Mouse (Mus musculus) cortical plate, adult 2 months (tissue): ENCODE results near the gene Gng13. TPM values are rescaled to one million over a fixed set of nuclear protein-coding genes. Genes with fewer than 3 reads are reported as not detected.

ENCODE experiments used
- H3K27ac ChIP-seq: fragments of 200-500 bp; 2 replicates; pipeline ENCODE4 v1.5.1; 2012; ENCODE audit warnings: low read length, control low read depth, inconsistent platforms; ENCODE audit not compliant: insufficient read depth
- H3K4me1 ChIP-seq: fragments of 200-500 bp; 2 replicates; pipeline ENCODE4 v1.6.1; 2011; ENCODE audit warnings: low read length; ENCODE audit not compliant: control insufficient read depth, insufficient read depth
- H3K4me3 ChIP-seq: fragments of 200-500 bp; 2 replicates; pipeline ENCODE4 v1.5.1; 2011; ENCODE audit warnings: mild to moderate bottlenecking, low read length, control low read depth; ENCODE audit not compliant: insufficient read depth
- CTCF ChIP-seq: fragments of 200-500 bp; IDR thresholded peaks from 2 replicates; pipeline ENCODE4 v1.5.1; 2011; ENCODE audit warnings: mild to moderate bottlenecking, control low read depth, low read length; ENCODE audit not compliant: insufficient read depth; ENCODE audit errors: extremely low read depth
- POLR2A ChIP-seq: fragments of 200-500 bp; IDR thresholded peaks from 2 replicates; pipeline ENCODE4 v1.6.1; 2011; ENCODE audit warnings: mild to moderate bottlenecking, low read length, control low read depth; ENCODE audit not compliant: insufficient read depth; ENCODE audit errors: extremely low read depth
- polyA plus RNA-seq: library from polyadenylated mRNA; depleted of rRNA; stranded (reverse); fragments of >200 nt; gene quantifications from 2 replicates; pipeline ENCODE4 v1.2.3, GENCODE M21; 2012

Gng13 gene
- polyA plus RNA-seq, 1 experiment: 438 TPM

GRCm38 (mm10) chr17:25698446-25698845, 18.5 kb upstream of the Gng13 start:
- H3K27ac ChIP-seq: no peak overlapping the region
- H3K4me3 ChIP-seq: no peak overlapping the region
- no peaks in the 10 kb centered on the region for H3K4me1 ChIP-seq
- TF ChIP-seq POLR2A (no peak), CTCF (peak; percentile 91)

- Histone ChIP-seq H3K4me1 (no peaks in the 10 kb centered on the region), H3K27ac (no peak overlapping the region), H3K4me3 (no peak overlapping the region)
- no peak for TF ChIP-seq POLR2A
- 0 out of 2 replicates have a peak, but pooled peaks have one; percentile 24 for TF ChIP-seq CTCF
These were observed 16.0 kb upstream of the Gng13 start for GRCm38 (mm10) chr17:25700863-25701496.

DNA sequence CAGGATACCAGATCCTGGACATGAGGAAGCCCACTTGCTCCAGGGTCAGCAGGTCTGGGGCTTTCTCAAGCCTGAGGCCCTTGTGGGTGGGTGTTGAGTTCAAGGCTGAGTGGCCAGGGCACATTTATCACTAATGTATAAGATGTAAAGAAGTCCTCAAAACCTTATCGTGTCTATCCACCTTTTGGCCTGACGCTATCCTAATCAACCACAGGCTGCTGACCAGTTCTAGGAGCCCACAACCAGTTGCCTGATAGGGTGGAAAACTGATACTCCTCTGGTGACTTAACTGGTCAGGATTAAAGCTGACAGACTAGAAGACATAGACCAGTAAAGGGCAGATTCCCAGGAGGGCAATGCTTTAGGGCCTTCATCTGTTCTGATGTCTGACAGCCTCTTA, 7.0 kb upstream of the Gng13 start:
- H3K4me1 ChIP-seq: no peaks in the 10 kb centered on the region
- no peak for TF ChIP-seq POLR2A
- TF ChIP-seq CTCF: no peak

GRCm38 (mm10) chr17:25711136-25711535, 5.8 kb upstream of the Gng13 start:
- no peak overlapping the region for H3K4me3 ChIP-seq
- TF ChIP-seq CTCF: no peak
- no peak for TF ChIP-seq POLR2A
- no peaks in the 10 kb centered on the region for H3K4me1 ChIP-seq
- H3K27ac ChIP-seq: no peak overlapping the region

More for the DNA sequence above, 7.0 kb upstream of the Gng13 start:
- H3K27ac ChIP-seq: no peak overlapping the region
- H3K4me3 ChIP-seq: no peak overlapping the region

DNA sequence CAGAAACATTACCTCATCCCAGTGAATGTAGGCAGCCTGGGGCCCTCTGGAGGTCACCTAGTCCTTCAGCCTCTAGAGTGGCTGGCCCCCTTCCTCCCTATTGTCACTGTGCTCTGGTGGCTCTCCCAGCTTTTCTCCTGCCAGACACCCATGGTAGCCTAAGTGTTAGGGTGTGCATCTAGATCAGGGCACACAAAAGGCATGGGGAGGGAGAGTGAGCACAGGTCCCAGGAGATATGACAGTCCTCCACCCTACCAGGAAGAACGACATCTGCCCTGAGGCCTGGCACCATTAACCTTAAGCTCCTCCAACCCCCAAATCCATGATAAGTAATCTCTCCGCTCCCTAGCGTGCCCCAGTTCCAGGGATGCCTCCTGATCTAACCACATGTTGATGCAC, 1.3 kb upstream of the Gng13 start:
- TF ChIP-seq POLR2A: no peak
- Histone ChIP-seq H3K27ac (no peak overlapping the region), H3K4me1 (no peaks in the 10 kb centered on the region), H3K4me3 (no peak overlapping the region)

- TF ChIP-seq POLR2A (no peak), CTCF (no peak)
These were observed 841 bp upstream of the Gng13 start for GRCm38 (mm10) chr17:25716130-25716529.

GRCm38 (mm10) chr17:25717691-25718090, 720 bp downstream of the Gng13 start:
- H3K27ac ChIP-seq: 0 out of 2 replicates have a peak overlapping the region, but pooled peaks have one; percentile 47
- TF ChIP-seq CTCF: no peak
- TF ChIP-seq POLR2A: no peak
- H3K4me3 ChIP-seq: peak overlapping the region; percentile 66
- H3K4me1 ChIP-seq: no peaks in the 10 kb centered on the region

More at GRCm38 (mm10) chr17:25716130-25716529, 841 bp upstream of the Gng13 start:
- Histone ChIP-seq H3K27ac (no peak overlapping the region), H3K4me1 (no peaks in the 10 kb centered on the region), H3K4me3 (no peak overlapping the region)

- TF ChIP-seq POLR2A: no peak
- no peak for TF ChIP-seq CTCF
- Histone ChIP-seq H3K4me3 (no peak overlapping the region), H3K4me1 (no peaks in the 10 kb centered on the region), H3K27ac (no peak overlapping the region)
These were observed 4.5 kb downstream of the Gng13 start for GRCm38 (mm10) chr17:25721476-25721875.

DNA sequence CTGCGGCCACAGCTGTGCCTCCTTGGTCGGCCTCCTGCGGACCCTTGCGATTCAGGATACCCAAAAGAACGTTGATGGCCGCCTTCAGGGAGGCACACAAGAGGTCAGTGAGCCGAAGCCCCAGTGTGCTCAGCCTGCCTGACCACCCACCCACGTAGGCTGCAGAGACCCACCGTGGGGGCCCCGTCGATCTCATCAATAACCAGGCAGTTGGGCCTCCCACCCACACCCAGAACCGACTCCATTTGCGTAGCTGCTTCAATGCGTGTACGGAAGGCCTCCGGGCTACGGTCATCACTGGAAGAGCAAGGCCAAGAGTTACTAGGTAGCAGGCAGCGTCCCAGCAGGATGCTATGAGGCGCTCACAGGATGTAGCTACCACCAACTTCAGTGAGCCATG, 6.5 kb downstream of the Gng13 start:
- H3K4me1 ChIP-seq: no peaks in the 10 kb centered on the region
- TF ChIP-seq POLR2A (no peak), CTCF (no peak)
- H3K27ac ChIP-seq: no peak overlapping the region
- no peak overlapping the region for H3K4me3 ChIP-seq

- H3K4me3 ChIP-seq: no peak overlapping the region
- H3K27ac ChIP-seq: no peak overlapping the region
- peaks cover 2% of the 10 kb centered on the region; the same call in 1 of the 2 replicates for H3K4me1 ChIP-seq
- TF ChIP-seq CTCF (peak; percentile 49), POLR2A (no peak)
These were observed 6.9 kb downstream of the Gng13 start for GRCm38 (mm10) chr17:25723919-25724318.
